Mouse (Mus musculus) lung, adult 2 months (tissue): ENCODE results near the gene Chd2. TPM values are rescaled to one million over a fixed set of nuclear protein-coding genes. Genes with fewer than 3 reads are reported as not detected.
"Not testable (repeated sequence)": the region's sequence is repeated elsewhere in the genome, so short reads cannot be mapped to it uniquely, and the experiment has no call there.

Experiments
- DNase-seq: peaks from one replicate; pipeline ENCODE4 v3.0.0; 2022
- H3K4me1 ChIP-seq: fragments of 200-500 bp; 2 replicates; pipeline ENCODE4 v1.6.1; 2011; ENCODE audit warnings: low read length; ENCODE audit not compliant: control insufficient read depth, insufficient read depth
- H3K4me3 ChIP-seq: fragments of 200-500 bp; replicated peaks from 2 replicates; pipeline ENCODE3; 2011; ENCODE audit warnings: low read depth, mild to moderate bottlenecking, control low read depth, low read length; ENCODE audit errors: extremely low read depth
- CTCF ChIP-seq: fragments of 200-500 bp; IDR thresholded peaks from 2 replicates; pipeline ENCODE4 v1.5.1; 2011; ENCODE audit warnings: mild to moderate bottlenecking, low read length, control low read depth; ENCODE audit not compliant: insufficient read depth
- POLR2A ChIP-seq: fragments of 200-500 bp; IDR thresholded peaks from 2 replicates; pipeline ENCODE4 v1.6.1; 2011; ENCODE audit warnings: low read depth, mild to moderate bottlenecking, control low read depth, low read length, borderline replicate concordance; ENCODE audit errors: extremely low read depth
- WGBS: fragments of 180-500 bp; shearing (Covaris S2); methylation state at CpG from one replicate; pipeline ENCODE4 v1.1.7; 2018; 5-methylcytosine and 5-hydroxymethylcytosine counted together
- polyA plus RNA-seq: library from polyadenylated mRNA; depleted of rRNA; stranded (reverse); fragments of >200 nt; gene quantifications from 2 replicates; pipeline ENCODE4 v1.2.3, GENCODE M21; 2012

Gene Chd2
- polyA plus RNA-seq, 1 experiment = 48.5 TPM

GRCm38 (mm10) chr7:73527225-73527624 is 14.4 kb downstream of the Chd2 start:
- 73% methylated on average over 4 of the region's 4 CpGs for WGBS
- H3K4me3 ChIP-seq = no peak overlapping the region
- no peak for DNase-seq
- peaks cover 31% of the 10 kb centered on the region for H3K4me1 ChIP-seq
- TF ChIP-seq CTCF = no peak
- no peak for TF ChIP-seq POLR2A

GRCm38 (mm10) chr7:73524454-73524952 is 17.1 kb downstream of the Chd2 start:
- TF ChIP-seq CTCF (peak; percentile 65), POLR2A (no peak)
- Histone ChIP-seq H3K4me3 (peak overlapping the region; percentile 1), H3K4me1 (peaks cover 16% of the 10 kb centered on the region)
- WGBS = 15% methylated on average over 9 of the region's 9 CpGs
- no peak for DNase-seq

- WGBS = 53% methylated on average over 1 of the region's 1 CpGs
- H3K4me3 ChIP-seq = no peak overlapping the region
- no peak for TF ChIP-seq CTCF
- no peak for TF ChIP-seq POLR2A
These were observed 17.9 kb downstream of the Chd2 start for GRCm38 (mm10) chr7:73523608-73524259.

GRCm38 (mm10) chr7:73523183-73523582 is 18.4 kb downstream of the Chd2 start:
- DNase-seq = no peak
- no peak for TF ChIP-seq CTCF
- TF ChIP-seq POLR2A = no peak
- peaks cover 11% of the 10 kb centered on the region for H3K4me1 ChIP-seq
- no peak overlapping the region for H3K4me3 ChIP-seq
- 51% methylated on average over 6 of the region's 6 CpGs for WGBS

More at GRCm38 (mm10) chr7:73523608-73524259, 17.9 kb downstream of the Chd2 start:
- H3K4me1 ChIP-seq = peaks cover 13% of the 10 kb centered on the region
- no peak for DNase-seq

- Histone ChIP-seq H3K4me3 (no peak overlapping the region), H3K4me1 (peaks cover 24% of the 10 kb centered on the region)
- WGBS = 87% methylated on average over 11 of the region's 11 CpGs
- TF ChIP-seq CTCF (no peak), POLR2A (no peak)
- no peak for DNase-seq
These were observed 20.1 kb downstream of the Chd2 start for GRCm38 (mm10) chr7:73521277-73522193.

- WGBS = 80% methylated on average over 10 of the region's 10 CpGs
These were observed 21.4 kb downstream of the Chd2 start for GRCm38 (mm10) chr7:73520231-73520630.

GRCm38 (mm10) chr7:73519060-73519796 is 22.4 kb downstream of the Chd2 start:
- H3K4me1 ChIP-seq = peaks cover 19% of the 10 kb centered on the region
- H3K4me3 ChIP-seq = no peak overlapping the region
- no peak for DNase-seq
- TF ChIP-seq CTCF (no peak), POLR2A (no peak)
- WGBS = 79% methylated on average over 16 of the region's 16 CpGs

More at GRCm38 (mm10) chr7:73520231-73520630, 21.4 kb downstream of the Chd2 start:
- DNase-seq = no peak
- no peak overlapping the region for H3K4me3 ChIP-seq
- peaks cover 24% of the 10 kb centered on the region for H3K4me1 ChIP-seq
- TF ChIP-seq CTCF (no peak), POLR2A (no peak)

GRCm38 (mm10) chr7:73518373-73518980 is 23.2 kb downstream of the Chd2 start:
- 86% methylated on average over 6 of the region's 6 CpGs for WGBS
- not testable (repeated sequence) for DNase-seq, H3K4me3 ChIP-seq
- peaks cover 16% of the 10 kb centered on the region for H3K4me1 ChIP-seq
